Mouse (Mus musculus) retina, postnatal 7 days (tissue): ENCODE results near the gene Sorcs3.

ENCODE experiments used
- DNase-seq: peaks from one replicate; pipeline ENCODE4 v3.0.0-alpha.2; 2012; ENCODE audit warnings: low read depth, low spot score

Sorcs3 gene

DNA sequence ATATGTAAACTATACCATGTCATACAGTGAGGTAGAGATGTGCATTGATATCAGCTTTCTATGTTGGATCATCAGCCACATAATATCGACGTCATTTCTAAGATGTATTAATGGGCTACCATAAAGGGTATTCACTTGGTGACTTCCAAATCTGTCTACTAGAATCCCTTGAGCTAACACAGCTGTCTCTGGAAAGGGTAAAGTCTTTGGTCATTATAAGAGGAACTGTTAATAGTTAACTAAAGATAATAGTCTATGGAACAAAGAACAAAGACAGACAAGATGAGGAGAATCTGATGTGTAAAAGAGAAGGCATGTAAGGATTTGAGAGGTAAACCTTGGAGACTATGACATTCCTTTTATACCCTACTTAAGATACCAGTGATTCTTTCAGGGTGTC lies 497.9 kb downstream of the Sorcs3 start:
- DNase-seq = no peak

- peak; percentile 6 for DNase-seq
Observed at GRCm38 (mm10) chr19:48706267-48706923, 500.6 kb downstream of the Sorcs3 start.

- DNase-seq = no peak
Observed at GRCm38 (mm10) chr19:48706924-48707320, 501.1 kb downstream of the Sorcs3 start.

DNA sequence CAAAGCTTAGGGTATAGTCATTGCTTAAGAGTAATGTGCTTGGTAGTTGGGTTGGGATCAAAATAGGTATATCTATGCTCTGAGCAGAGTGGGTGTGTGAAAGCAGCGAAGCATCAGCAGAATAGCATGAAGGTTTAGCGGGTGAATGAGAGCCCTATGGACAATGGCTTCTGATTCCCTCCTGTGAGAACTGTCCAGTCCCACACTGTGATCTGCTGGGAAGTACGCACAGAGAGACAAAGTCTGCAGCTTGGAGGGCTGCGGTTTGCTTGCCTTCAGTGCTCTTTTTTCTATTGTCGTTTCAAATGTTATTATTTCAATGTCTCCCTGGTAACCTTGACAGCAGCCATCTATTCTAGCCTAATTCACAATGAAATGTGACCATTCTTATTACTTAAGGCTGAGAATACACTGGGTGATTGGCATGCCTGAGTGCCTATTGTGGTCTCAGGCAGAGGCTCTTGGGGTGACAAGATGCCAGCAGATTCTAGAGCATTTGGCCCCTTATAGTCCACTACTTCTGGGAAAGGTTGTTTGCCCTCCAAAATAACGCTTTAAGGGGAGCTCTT lies 520.1 kb downstream of the Sorcs3 start:
- DNase-seq = no peak

DNA sequence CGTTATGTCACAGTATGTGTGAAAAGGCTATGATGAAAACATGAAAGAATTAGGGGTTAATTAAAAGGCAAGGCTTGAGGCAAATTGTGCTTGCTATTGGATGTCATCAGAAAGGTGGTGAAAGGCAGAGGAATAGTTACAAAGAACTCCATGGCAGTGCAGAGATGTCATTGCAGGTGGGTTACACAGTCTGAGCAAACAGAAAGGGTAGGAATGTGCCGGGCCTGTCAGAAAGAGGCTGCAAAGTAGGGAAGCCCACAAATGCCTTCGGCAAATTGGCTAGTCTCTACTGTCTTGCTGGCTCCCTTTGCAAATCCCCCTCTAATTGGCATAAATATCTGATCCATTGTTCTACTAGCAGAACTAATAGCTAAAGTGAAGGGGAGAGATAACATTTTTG lies 521.2 kb downstream of the Sorcs3 start:
- DNase-seq = no peak

DNA sequence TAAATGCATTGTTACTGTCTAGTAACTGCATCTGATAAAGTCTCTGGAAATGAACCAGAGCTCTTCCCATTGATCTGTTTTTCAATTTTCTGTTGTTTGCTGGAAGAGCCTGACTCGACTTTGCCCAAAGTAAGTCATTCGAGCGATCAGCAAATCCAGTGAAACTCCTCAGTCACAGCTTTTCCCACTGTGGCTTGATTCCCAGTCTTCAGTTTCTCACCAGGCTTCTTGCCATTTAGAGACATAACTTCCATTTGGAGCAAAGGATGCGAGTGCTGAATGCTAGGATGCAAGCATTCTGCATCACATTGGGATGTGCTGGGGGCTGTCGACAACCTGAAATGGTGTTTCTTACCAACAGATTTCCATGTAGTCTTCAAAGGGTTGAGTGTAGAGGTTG lies 521.8 kb downstream of the Sorcs3 start:
- no peak for DNase-seq

DNA sequence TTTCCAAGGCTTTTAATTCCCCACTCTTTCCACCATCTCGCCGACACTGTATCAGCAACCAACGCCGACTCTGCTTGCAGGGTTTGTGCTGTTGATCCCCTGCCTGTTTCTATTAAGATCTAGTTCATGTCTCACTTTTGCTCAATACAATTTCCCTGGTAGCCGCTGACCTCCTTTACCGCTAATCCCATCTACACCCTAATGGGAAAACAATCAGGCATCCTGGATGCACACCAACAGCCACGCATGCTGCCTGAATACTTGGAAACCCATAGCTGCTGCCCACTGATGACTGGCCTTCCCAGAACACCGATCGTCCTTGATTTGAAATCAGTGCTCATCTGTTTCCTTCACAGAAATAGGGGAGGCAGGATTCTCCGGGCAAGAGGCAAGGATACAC lies 525.9 kb downstream of the Sorcs3 start:
- DNase-seq = peak; percentile 6

DNA sequence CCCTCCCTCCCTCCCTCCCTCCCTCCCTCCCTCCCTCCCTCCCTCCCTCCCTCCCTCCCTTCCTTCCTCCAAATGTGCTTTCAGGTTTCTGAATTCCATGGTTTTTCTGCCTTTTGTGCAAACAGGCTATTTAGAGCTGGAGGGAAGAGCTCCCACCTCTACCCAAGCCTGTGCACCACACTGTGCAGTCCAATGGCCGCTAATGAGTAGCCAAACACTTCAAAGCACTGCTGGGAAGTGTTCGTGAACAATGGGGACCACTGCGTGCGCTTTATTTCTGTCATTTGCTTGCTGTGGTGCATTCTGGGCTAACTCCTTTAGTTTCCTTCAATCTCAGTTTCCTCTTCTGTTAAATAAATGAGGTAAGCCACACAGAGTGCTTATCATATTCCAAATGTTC lies 528.5 kb downstream of the Sorcs3 start:
- DNase-seq = no peak

- DNase-seq = no peak
Observed at GRCm38 (mm10) chr19:48737554-48737953, 531.7 kb downstream of the Sorcs3 start.

- DNase-seq = peak; percentile 17
Observed at GRCm38 (mm10) chr19:48755156-48755555, 549.3 kb downstream of the Sorcs3 start.

- no peak for DNase-seq
Observed at GRCm38 (mm10) chr19:48756831-48757230, 551.0 kb downstream of the Sorcs3 start.

DNA sequence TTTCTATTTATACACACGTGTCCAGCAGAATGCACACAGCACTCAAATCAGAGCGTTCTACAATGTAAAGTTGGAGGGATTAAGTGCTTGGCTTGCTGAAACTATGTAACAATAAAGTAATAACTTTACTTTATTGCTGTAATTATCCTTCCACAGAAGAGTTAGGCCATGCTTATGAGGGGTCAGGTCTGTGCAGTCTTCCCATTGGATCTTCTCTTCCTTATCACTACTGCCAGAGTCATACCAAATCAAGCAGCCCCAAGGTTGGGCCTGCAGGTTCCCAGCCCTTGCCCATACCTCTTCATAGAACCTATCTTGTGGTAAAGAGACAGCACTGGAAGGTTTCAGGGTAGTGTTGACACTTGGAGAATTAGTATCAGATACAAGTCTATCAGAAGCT lies 560.7 kb downstream of the Sorcs3 start:
- DNase-seq = no peak

- DNase-seq = no peak
Observed at GRCm38 (mm10) chr19:48771565-48771964, 565.7 kb downstream of the Sorcs3 start.

DNA sequence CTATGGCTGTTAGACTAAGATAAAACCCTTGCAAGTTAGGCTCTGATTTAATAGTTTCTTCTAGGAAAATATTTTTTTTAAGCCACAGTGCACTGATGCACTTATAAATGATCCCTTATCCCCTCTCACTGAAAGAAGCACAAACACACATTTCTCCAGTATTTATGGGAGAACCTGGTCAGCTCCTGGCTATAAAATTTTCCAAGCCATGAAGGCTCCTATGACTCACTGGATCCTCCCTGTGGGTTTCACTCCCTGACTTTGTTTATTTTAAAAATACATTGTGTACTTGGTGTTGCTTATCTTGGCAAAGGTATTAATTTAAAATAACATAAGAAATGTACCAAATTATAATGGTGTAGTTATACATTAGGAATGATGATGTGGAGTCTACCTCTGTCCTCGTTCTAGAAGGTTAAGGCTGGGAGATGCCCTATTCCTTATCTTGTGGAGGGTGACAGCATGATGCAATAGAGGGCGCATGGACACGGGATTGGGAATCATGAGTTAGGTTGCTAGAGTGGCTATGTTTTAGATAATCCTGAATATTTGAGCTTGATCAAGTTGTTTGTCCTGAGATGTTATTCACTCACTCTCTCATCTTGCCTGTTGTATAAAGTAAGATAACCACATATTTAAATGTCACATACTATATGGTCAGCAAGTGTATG lies 573.4 kb downstream of the Sorcs3 start:
- no peak for DNase-seq

- no peak for DNase-seq
Observed at GRCm38 (mm10) chr19:48780813-48781212, 575.0 kb downstream of the Sorcs3 start.

DNA sequence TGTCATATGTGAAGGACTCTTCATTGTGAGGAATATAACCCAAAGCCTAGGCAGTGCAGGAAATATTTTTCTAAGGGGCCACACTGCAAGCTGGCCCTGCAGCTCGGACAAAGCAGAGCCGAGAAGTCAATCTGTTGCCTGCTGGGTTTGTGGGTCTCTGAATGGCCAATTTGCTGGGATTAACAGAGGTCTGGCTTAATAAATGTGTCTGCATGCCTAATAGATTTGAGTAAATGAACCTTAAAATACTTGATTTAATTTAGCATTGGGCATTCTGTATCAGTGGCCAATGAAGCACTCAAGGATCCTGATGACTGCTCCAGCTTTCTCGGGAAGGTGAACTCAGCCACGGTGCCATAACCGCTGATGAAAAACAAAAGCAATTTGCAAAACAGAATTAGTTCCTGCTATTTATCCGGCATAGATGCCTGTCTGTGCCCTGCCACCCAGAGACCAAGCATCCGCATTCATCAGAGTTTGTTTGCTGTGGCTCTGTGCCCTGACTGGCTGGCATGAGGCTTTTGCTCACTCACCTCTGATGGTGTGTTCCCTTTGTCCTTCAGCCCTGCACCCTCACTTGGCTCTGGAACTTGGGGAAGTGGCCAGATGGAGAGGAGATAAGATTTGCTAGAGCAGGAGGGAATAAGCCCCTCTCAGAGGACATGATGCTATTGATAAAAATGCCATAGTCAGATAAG lies 576.3 kb downstream of the Sorcs3 start:
- DNase-seq = no peak

DNA sequence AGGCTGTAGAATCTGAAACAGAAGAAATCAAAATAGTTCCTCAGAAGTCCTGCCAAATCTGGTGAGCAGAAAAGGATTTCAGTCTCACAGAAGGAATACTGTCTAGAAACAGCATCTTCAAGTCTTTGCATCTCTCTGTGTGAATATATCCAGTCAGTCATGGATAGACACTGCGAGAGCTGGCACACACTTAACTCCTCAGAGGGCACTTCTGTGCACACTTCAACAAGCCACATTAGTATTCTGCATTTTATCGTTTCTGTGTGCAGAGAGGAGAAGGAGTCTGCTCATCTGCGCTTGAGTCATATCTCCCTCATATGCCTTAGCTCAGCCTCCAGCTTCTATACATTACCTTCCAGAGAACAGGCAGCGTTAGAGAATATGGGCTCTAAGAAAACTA lies 581.4 kb downstream of the Sorcs3 start:
- no peak for DNase-seq

DNA sequence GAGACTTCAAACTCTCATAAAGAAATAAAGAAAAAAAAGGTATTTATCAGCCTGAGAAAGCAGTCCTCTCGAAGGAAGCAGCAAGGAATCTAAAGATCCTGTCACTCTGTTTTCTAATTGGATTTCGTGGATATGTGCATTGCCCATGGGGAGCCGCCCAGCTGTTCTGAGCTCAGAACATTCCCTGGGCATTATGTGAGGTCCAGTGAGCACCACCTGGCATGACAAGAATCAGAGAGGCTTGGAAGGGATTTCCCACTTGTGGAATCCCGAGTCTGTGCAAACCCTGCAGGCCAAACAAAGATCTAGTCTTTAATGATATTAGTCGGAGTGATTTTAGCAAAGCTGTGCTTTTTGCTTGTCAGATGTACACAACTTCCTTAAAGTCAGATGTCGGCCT lies 598.7 kb downstream of the Sorcs3 start:
- peak; percentile 29 for DNase-seq

- no peak for DNase-seq
Observed at GRCm38 (mm10) chr19:48811541-48811940, 605.7 kb downstream of the Sorcs3 start.

DNA sequence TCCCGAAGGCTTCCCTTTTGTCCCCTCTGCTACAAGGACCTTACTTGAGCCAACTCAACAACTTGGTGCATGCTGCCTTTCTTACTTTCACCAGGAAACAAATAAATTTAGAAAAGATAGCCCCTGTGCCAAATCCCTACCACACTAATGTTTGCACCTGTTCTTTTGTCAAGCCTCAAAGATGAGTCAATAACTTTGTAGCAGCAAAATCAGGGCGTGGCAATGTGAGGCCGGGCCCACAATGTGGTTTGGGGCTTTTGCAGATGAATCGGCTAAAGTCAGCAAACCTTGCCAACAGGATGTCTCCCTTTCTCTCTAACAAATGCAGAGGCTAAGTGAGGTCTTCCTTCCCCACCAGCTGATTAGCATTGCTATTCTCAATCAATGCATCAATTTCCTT lies 608.0 kb downstream of the Sorcs3 start:
- DNase-seq = no peak

DNA sequence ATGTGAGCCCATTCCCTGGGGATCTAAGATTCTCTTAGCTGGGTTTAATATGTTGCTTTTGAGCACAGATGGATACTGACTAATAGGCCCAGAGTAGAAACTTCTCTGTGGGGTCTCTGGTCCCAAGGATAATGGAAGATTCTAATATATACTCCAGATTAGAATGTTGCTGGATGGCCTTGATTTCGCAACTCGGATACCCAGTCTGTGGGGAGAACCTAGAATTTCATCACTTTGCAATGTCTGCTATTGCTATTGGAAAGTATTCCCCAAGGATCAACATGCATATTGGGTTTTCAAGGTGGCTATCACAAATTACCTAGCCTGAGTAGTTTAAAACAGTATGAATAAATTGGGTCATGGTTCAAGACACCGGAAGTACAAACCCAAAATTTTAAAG lies 609.2 kb downstream of the Sorcs3 start:
- DNase-seq = no peak

DNA sequence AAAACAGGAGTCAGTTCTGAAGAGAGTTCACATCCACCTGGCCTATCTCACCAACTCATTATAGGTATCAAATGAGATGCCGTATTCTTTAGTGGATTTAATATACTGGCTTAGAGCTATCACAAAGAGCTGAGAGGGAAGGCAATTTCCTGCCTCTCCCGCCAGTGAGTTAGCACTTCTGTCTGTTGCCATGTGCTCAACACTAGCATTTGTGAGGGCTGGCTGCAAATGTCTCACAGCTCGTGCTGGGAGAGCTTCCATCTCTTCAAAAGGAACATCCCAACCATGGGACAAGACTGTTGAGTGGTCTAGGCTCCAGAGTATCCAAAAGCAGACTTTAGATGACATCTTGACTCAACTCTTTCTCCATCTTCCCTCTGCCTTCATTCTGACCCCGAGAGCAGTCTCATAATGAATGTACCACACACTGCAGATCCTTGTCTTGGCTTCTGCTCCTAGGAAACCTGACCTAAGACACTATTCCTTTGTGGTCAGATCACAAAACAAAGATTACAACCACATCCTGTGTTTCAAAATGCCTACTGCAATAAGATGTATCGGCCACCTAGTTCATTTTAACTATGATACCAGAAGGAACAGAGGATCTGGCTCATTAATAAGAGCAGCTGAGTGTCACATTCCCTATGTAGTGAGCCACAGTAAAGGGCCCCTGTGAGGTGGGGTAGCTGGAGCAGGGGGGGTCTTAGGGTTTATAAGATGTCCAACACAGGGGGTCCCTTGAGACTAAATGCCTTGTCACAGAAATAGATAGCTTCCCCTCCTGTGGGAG lies 614.9 kb downstream of the Sorcs3 start:
- no peak for DNase-seq
